Mouse (Mus musculus): ENCODE measurements around the gene Sh3rf1. TPM values are rescaled to one million over a fixed set of nuclear protein-coding genes. Genes with fewer than 3 reads are reported as not detected.

Sh3rf1 gene
- polyA plus RNA-seq (2012; ENCODE audit: insufficient read depth, insufficient read length, missing spikeins), result 2.1 and 3.4 TPM in 2 replicates

DNA sequence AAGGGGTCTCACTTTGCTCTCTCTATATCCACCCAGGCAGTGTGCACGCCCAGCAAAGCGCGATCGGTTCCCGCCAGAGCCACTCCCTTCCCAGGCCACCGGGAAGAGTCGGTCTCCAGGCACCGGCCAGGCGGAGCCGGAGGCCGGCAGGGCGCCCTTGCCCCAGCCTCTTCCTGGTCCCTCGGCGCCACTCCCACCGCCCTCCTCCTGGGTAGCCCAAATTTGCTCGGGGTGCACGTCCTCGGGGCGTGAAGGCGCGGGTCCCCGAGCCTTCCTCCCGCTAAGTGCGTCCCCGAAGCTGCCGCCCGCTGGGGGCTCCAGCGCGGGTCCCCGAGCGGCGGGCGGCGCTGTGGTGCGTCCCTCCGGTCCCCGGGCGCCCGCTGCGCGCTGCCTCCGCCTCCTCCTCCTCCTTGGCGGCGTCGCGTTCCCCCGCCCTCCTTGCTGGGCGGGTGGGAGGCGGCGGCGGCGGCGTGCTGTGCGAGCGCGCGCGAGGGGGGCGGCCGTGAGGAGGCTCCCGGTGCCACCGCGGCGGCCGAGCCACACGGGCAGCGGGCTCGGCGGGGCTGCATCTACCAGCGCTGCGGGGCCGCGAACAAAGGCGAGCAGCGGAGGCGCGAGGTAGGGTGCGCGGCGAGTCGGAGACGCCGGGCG is at the start of gene Sh3rf1:
Gene Sh3rf1, plus strand, starts transcription at position 144 of the 651 bp plus-strand sequence.
- peaks cover 11% of the 10 kb centered on the region for H3K4me1 ChIP-seq (ENCODE audit: control insufficient read depth, insufficient read depth, insufficient read length, low read length)
- H3K27ac ChIP-seq (replicated peaks; ENCODE audit: low read depth, low read length), result peak within 1 kb of the TSS; percentile 79
- peak within 1 kb of the TSS; percentile 92 for H3K4me3 ChIP-seq (ENCODE audit: insufficient read depth, low read depth, low read length)

DNA sequence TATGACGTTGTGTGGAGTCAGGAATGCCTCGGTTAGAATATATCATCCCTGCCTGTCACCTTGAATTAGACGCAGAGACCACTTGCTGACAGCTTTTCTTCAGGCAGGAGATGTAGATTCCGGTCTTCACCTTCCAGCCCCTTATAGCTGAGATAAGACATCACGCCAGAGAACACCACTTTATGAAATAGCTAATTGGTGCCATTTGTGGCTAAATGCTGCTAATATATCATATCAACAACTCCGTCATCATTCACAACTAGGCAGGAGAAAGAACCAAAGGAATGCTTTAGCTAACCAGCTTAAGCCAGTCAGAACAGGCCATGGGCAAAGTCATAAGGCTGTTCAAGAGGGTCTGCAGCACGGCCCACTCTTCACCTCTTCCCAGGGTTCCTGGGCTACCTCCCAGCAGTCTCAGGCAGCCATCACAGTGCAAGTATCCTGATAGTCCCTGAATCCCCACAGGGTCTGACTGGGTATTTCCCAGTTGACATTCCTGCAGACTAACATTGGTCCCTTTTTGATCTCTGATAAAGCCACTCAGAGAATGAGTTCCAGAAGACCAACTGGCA is 49.7 kb upstream of the Sh3rf1 start:
- Histone ChIP-seq H3K4me3 (ENCODE audit: insufficient read depth, low read depth, low read length) (no peak overlapping the region), H3K27ac (replicated peaks; ENCODE audit: low read depth, low read length) (no peak overlapping the region)

DNA sequence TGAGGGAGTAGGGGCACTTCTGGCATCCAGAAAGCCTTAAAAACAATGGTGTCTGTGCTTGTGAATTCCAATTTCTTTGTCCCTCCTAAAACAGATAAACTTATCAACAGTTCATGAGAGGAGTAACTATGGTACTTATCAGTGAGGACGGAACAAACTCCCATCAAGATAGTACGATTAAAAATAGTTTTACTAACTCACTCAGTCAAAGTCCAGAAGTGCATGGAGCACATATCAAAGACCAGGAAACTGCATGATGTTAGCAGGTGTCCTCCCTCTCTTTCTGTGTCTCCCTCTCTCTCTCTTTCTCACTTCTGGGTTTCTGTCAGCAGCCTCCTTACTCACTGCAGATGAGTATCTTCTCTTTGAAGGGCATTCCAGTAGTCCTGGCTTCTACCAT is 47.8 kb upstream of the Sh3rf1 start:
- Histone ChIP-seq H3K4me3 (ENCODE audit: insufficient read depth, low read depth, low read length) (no peak overlapping the region), H3K4me1 (ENCODE audit: control insufficient read depth, insufficient read depth, insufficient read length, low read length) (no peaks in the 10 kb centered on the region), H3K27ac (replicated peaks; ENCODE audit: low read depth, low read length) (no peak overlapping the region)

More for the DNA sequence above, 49.7 kb upstream of the Sh3rf1 start:
- no peaks in the 10 kb centered on the region for H3K4me1 ChIP-seq (ENCODE audit: control insufficient read depth, insufficient read depth, insufficient read length, low read length)

DNA sequence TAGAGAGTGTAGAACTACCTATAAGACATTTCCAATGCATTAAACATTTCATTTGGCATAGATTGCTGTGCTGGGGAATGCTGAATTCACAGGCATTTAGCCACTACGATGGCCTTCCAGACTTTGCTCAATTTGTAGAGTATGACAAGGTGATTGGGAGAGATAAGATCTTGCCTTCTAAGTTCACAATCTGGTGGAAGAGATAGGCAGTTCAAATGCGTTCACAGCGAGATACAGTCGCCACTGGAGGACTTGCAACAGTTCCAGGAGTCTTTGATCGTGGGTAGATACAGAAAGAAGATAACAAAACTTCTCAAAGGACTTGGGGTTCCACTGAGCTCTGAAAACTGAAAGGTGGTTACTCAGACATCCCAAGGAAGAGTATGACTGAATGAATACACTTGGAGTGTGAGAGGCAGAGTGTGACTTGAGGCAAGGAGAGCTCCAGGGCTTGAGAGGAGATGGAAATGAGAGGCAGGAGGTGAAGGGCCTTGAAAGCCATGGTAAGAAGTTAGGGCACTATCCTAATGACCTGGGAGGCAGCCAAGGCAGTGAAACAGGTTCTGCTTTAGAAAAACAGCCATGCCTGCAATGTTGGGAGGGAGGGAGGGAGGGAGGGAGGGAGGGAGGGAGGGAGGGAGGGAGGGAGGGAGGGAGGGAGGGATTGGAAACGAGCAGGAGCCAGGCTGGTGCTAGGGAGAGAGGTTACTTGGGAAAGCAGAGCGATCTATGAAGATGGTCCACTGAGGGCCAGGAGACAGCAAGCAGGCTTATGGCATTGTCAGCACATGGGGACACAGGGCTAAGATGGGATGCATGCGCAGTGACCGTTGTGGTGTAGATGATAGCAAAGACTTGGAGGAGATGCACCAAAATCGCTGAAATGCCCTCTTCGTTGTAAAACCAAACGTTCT is 45.7 kb upstream of the Sh3rf1 start:
- Histone ChIP-seq H3K4me3 (ENCODE audit: insufficient read depth, low read depth, low read length) (no peak overlapping the region), H3K4me1 (ENCODE audit: control insufficient read depth, insufficient read depth, insufficient read length, low read length) (no peaks in the 10 kb centered on the region), H3K27ac (replicated peaks; ENCODE audit: low read depth, low read length) (no peak overlapping the region; the same call in 1 of the 2 replicates)

DNA sequence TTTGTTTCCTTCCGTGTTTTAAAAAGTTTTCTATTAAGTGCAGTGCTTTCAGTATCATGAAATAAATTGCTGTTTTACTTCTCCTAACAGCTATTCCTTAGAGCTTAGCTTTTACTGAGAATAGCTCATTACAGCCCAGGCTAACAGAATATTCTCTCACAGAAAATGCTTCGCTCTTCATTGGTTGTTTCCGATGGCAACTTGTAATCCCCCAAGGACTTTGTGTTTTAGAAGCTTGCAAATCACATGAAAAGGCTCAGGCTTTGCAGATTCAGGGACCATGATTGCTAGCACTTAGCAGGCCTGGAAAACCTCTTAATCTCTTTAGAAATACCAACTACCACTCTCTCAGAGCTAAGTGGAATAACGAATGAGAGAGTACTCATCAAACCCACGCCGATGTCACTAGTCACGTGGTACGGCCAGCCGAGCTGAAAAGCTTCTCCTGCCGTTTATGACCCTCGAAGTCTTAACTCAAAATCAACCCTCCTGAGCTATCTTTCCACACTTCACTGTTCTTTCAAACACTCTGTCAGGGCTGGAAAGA is 45.0 kb upstream of the Sh3rf1 start:
- H3K27ac ChIP-seq (replicated peaks; ENCODE audit: low read depth, low read length), result no peak overlapping the region

DNA sequence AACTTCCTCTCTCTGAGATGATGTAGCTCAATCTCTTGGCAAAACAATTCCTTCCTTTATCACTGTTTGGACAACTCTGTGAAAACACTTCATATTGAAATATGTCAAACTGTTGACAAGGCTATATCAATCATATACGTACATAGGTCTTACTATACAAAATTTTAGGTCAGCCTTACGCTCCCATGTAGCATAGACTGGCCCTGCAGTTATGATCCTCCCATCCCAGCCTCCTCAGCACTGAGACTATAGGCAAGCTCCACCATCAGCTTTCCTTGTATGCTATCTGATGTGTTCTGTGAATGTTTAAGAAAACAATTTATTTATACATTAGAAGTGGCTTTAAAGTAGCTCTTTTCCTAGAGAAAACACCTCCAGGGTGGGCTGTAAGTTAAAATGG is 42.1 kb upstream of the Sh3rf1 start:
- Histone ChIP-seq H3K27ac (replicated peaks; ENCODE audit: low read depth, low read length) (no peak overlapping the region), H3K4me3 (ENCODE audit: insufficient read depth, low read depth, low read length) (no peak overlapping the region)

More for the DNA sequence above, 45.0 kb upstream of the Sh3rf1 start:
- Histone ChIP-seq H3K4me1 (ENCODE audit: control insufficient read depth, insufficient read depth, insufficient read length, low read length) (no peaks in the 10 kb centered on the region), H3K4me3 (ENCODE audit: insufficient read depth, low read depth, low read length) (no peak overlapping the region)

DNA sequence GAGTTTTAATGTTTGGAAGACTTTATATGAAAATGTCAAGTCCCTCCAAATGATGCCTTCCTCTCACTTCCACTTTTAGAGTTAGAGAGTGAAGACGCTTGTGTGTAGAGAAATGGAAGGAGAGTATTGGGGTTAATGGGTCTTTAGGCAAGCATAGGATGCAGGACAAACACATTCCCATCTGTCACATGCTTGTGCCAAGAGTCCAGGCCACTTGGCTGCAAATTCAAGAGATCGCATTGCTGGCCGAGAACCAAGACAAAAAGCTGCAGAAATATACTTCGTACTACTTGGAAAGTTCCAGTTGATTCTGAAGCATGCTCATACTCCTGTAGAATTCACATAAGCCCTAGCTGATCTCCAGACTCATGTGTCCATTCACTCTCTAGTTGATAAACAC is 41.7 kb upstream of the Sh3rf1 start:
- Histone ChIP-seq H3K4me3 (ENCODE audit: insufficient read depth, low read depth, low read length) (no peak overlapping the region), H3K27ac (replicated peaks; ENCODE audit: low read depth, low read length) (no peak overlapping the region), H3K4me1 (ENCODE audit: control insufficient read depth, insufficient read depth, insufficient read length, low read length) (no peaks in the 10 kb centered on the region)

More for the DNA sequence above, 42.1 kb upstream of the Sh3rf1 start:
- H3K4me1 ChIP-seq (ENCODE audit: control insufficient read depth, insufficient read depth, insufficient read length, low read length), result no peaks in the 10 kb centered on the region

DNA sequence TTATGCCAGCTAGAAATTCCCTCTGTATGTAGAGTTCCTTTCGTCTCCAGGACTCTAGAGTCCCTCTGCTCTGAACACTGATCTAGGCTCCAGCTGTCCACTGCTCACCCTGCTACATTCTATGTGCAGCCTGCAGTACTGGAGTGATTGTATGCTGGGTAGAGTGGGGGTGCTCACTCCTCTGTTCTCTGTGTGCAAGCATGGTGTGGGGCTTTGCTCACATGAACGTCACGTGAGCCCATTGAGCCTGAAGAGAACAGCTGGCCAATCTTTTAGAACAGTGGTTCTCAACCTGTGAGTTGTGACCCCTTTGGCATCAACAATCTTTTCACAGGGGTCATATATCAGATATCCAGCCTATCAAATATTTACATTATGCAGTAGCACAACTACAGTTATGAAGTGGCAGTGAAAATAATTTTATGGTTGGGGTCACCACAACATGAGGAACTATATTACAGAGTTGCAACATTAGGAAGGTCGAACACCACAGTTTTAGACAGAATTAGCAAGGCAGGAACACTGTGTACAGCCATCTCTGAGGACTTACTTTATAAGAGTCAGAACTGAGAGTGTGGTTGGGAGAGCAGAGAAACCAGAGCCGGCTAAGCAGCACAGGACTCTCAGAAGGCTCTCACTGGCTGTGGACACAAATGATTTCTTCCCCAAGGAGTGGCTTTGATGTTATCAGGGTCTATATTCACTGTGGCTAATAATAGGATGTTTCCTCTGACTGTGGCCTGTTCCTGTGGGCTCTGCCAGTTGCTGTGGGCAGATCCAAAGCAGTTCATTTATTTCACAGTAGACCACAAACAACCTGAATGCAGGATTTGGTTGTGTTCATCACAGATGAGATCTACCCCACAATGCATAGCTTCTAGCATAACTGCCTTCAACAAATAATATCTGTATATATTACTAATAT is 38.1 kb upstream of the Sh3rf1 start:
- H3K4me3 ChIP-seq (ENCODE audit: insufficient read depth, low read depth, low read length), result no peak overlapping the region
- H3K27ac ChIP-seq (replicated peaks; ENCODE audit: low read depth, low read length), result no peak overlapping the region

DNA sequence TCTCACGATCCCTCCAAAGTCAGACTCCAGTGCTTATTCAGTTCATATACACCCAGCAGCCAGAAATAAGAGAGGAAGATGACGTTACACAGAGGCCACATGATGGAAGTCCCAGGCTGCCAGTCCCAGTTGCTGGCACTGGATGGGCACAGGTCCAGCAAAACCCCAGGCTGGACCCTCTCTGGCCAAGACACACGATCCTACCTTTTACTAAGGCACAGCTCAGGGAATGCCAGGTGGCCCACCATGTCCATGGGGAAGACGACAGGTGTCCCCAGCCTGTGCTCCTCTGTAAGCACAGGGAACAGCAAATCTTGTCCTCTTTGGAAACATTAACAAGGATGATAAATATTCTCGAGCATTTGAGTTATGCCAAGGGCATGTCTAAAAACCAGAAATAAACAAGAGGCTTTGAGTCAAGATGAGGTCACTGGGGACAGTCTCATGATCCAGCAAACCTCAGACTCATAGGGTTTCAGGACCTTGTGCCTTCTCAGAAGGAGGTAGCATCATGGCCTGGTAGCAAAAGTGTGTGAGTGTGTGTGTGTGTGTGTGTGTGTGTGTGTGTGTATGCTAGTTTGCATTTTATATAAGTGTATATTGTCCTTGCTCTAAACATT is 29.3 kb upstream of the Sh3rf1 start:
- no peak overlapping the region for H3K4me3 ChIP-seq (ENCODE audit: insufficient read depth, low read depth, low read length)
- H3K4me1 ChIP-seq (ENCODE audit: control insufficient read depth, insufficient read depth, insufficient read length, low read length), result no peaks in the 10 kb centered on the region; the same call in 1 of the 2 replicates
- no peak overlapping the region; the same call in 1 of the 2 replicates for H3K27ac ChIP-seq (replicated peaks; ENCODE audit: low read depth, low read length)

More for the DNA sequence above, 38.1 kb upstream of the Sh3rf1 start:
- no peaks in the 10 kb centered on the region for H3K4me1 ChIP-seq (ENCODE audit: control insufficient read depth, insufficient read depth, insufficient read length, low read length)

DNA sequence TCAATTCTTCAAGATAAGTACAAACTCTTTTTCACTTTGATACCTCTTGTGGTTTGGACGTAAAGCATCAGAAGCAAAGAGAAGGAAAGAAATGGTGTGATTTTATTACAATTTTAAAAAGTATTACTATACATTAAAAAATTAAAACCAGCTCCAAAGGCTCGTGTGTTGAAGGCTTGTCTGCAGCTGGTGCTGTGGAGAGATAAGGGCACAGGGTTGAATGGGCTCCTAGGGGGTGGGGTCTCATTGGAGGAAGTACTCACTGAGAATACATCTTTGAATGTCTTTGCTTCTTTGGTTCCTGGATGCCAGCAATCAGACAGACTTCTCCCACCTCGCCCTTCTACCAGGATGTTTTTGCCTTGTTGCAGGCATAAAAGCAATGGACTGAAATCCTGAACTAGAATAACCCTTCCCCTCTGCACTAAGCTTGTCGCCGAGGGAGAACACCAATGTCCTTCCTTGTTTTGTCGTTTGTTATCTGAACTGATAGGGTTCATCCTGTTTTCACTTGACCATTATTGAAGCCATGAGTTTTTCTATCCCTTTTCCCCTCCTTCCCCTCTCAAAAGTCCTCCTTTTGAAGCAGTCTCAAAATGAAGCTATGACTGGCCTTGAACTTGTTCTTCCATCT is 23.3 kb upstream of the Sh3rf1 start:
- Histone ChIP-seq H3K4me3 (ENCODE audit: insufficient read depth, low read depth, low read length) (no peak overlapping the region), H3K27ac (replicated peaks; ENCODE audit: low read depth, low read length) (no peak overlapping the region), H3K4me1 (ENCODE audit: control insufficient read depth, insufficient read depth, insufficient read length, low read length) (no peaks in the 10 kb centered on the region)

DNA sequence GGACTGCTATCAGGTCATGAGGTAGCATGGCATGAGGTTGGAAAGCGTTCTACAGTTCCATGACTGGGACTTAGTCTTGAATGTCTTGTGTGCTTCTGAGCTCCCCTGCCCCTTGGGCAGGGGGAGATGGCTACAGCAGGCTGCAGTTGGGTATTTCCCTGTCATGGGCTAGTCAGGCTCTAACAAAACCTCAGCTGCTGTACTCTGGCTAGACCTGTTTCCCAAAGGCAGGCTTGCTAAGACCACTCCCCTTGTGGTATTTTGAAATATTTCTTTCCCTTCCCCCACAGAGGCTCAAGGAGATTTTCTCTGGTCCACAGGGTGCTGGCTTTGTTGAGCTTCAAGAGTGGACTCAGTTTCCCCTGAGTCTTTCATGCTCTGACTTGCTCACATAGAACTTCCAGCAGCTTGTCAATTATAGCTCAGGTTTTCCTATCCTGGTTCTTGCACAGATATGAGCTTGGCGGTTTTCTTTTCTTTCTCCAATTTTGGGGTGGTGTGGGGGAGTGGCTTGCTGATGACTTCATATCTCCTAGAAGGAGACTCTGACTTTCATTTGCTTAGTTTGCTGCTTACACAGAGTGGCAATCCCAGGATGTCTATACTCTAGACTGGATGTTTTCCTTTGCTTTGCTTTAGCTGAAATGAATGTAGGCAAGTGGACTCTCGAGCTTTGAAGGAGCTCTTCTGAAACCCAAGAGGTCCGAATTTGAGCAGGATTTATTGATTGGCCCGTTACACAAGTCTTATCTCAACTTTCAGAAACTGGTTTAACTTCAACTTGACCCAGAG is 20.4 kb upstream of the Sh3rf1 start:
- Histone ChIP-seq H3K4me1 (ENCODE audit: control insufficient read depth, insufficient read depth, insufficient read length, low read length) (no peaks in the 10 kb centered on the region), H3K27ac (replicated peaks; ENCODE audit: low read depth, low read length) (no peak overlapping the region), H3K4me3 (ENCODE audit: insufficient read depth, low read depth, low read length) (no peak overlapping the region)

DNA sequence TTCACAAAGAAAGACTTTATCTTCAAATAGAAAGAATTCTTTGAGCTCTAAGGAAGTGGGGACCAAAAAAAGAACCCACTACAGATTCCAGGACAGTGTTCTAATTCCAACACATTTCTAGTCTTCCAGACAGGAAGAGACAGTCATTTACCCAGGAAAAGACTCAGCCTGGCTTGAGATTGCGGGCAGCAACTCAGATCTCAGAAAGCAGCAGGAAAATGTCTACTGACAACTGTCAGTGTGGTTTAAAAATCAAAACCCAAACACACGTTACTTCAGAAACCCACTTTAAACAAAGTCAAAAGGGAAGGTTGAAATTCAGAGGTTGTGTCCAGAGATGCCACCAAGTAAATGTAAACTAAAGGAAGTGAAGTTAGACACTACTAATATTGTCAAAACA is 16.8 kb upstream of the Sh3rf1 start:
- no peak overlapping the region for H3K4me3 ChIP-seq (ENCODE audit: insufficient read depth, low read depth, low read length)
- H3K27ac ChIP-seq (replicated peaks; ENCODE audit: low read depth, low read length), result no peak overlapping the region
- H3K4me1 ChIP-seq (ENCODE audit: control insufficient read depth, insufficient read depth, insufficient read length, low read length), result no peaks in the 10 kb centered on the region

DNA sequence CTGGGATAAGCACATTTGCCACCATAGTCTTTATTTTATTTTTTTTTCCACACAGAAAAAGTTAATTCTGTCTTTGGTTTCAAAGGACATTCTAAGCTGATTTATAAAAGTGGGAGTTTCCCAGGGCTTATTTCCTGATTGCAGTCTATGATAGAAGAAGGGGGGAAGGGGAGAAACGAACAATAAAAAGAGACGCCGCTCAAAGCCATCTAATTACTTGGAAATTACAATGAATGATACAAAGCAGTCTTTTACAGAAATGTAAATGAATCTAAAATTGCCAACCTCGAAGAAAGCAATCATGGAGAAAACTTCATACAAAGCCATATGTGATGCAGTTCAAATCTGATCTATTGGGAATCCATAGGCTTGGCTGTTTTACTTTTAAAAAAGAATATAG is 16.0 kb upstream of the Sh3rf1 start:
- no peak overlapping the region for H3K27ac ChIP-seq (replicated peaks; ENCODE audit: low read depth, low read length)
- H3K4me3 ChIP-seq (ENCODE audit: insufficient read depth, low read depth, low read length), result no peak overlapping the region

More for the DNA sequence above, 16.0 kb upstream of the Sh3rf1 start:
- H3K4me1 ChIP-seq (ENCODE audit: control insufficient read depth, insufficient read depth, insufficient read length, low read length), result no peaks in the 10 kb centered on the region
